Mouse (Mus musculus): Measurements from ENCODE around the gene Fcgr2b.

- TF ChIP-seq CTCF (conservative IDR thresholded peaks at IDR 0.05; ENCODE audit: low read length) (no peak), NANOG (IDR thresholded peaks at IDR 0.05; ENCODE audit: borderline replicate concordance, low read length) (no peak), POU5F1 (IDR thresholded peaks at IDR 0.05; ENCODE audit: borderline replicate concordance, low read length) (no peak)
Observed at GRCm38 (mm10) chr1:170911907-170912660, 64.3 kb downstream of the Fcgr2b start.
